ENCODE assay signal across 8 mouse cellular contexts in the genomic region with DNA sequence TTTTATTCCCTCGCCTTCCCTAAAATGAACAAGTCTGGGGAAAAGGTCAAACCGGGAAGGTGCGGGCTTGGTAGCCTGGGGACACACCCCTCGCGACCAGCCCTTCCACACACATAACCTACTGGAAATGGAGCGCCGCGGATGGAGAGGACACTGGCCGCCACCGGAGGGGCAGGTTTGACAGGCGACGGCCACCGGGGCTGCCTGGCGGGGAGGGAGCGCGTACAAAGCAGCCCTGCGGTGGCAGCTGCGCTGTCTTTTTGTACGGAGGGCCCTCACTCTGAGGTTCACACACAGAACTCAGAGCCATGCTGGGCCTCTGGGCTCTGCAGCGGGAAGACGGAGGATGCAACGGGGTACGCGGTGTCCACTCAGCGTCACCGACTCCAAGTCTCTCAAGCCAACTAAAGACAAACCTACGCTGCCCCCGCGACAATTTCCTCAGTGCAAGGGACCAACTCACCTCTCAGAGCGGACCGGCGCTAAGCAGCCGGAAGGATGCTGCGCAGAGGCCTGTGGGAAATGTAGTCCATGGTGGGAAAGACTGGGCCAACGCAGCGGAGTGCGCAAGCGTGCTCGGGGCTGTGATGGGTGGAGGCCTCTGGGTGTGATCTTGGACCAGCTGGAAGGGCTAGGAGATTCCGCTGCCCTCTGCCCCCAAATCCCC. TPM values are rescaled to one million over a fixed set of nuclear protein-coding genes. Genes with fewer than 3 reads are reported as not detected.
A peak's percentile ranks its signal among the peaks of the same experiment; 100 is the strongest.
DNase-seq lines count a peak whose midpoint lies in the region; ATAC-seq and TF ChIP-seq lines count a peak whose summit lies in the region.

A gene (minus strand): TSS at position 499 of the 667 bp plus-strand sequence.

- H3K4me3 ChIP-seq in E14TG2a.4 (replicated peaks; ENCODE audit: low read length): peak within 1 kb of the TSS; percentile 88
- H3K4me3 ChIP-seq in forebrain, embryonic 13.5 days: peak within 1 kb of the TSS; percentile 81
- peak within 1 kb of the TSS; percentile 56 for H3K4me3 ChIP-seq in neural tube, embryonic 15.5 days (replicated peaks)

- H3K4me1 ChIP-seq in E14TG2a.4 (replicated peaks; ENCODE audit: low read depth, low read length): peaks cover 17% of the 10 kb centered on the region
- peaks cover 13% of the 10 kb centered on the region for H3K4me1 ChIP-seq in forebrain, embryonic 13.5 days
- peaks cover 12% of the 10 kb centered on the region for H3K4me1 ChIP-seq in neural tube, embryonic 15.5 days

- peak within 1 kb of the TSS; percentile 69 for H3K4me2 ChIP-seq in forebrain, embryonic 13.5 days
- peak within 1 kb of the TSS; percentile 63 for H3K4me2 ChIP-seq in neural tube, embryonic 15.5 days

- H3K9ac ChIP-seq in forebrain, embryonic 13.5 days: peak within 1 kb of the TSS; percentile 84
- peak within 1 kb of the TSS; percentile 56 for H3K9ac ChIP-seq in neural tube, embryonic 15.5 days (replicated peaks)

- H3K27ac ChIP-seq in forebrain, embryonic 13.5 days: peak within 1 kb of the TSS; percentile 88
- H3K27ac ChIP-seq in neural tube, embryonic 15.5 days (replicated peaks): peak within 1 kb of the TSS; percentile 83

- H3K9me3 ChIP-seq in E14TG2a.4 (ENCODE audit: low read length): no peaks in the 10 kb centered on the region
- no peaks in the 10 kb centered on the region for H3K9me3 ChIP-seq in forebrain, embryonic 13.5 days (replicated peaks)
- H3K9me3 ChIP-seq in neural tube, embryonic 15.5 days (replicated peaks): no peaks in the 10 kb centered on the region

- TF ChIP-seq CTCF in E14TG2a.4 (conservative IDR thresholded peaks at IDR 0.05; ENCODE audit: low read length): no peak

- no peaks in the 10 kb centered on the region for H3K27me3 ChIP-seq in E14TG2a.4 (ENCODE audit: insufficient read depth, low read length)
- no peaks in the 10 kb centered on the region for H3K27me3 ChIP-seq in forebrain, embryonic 13.5 days
- no peaks in the 10 kb centered on the region for H3K27me3 ChIP-seq in neural tube, embryonic 15.5 days (replicated peaks)

- peaks cover 9% of the 10 kb centered on the region for H3K36me3 ChIP-seq in E14TG2a.4 (ENCODE audit: insufficient read depth, low read length)
- peaks cover 14% of the 10 kb centered on the region for H3K36me3 ChIP-seq in forebrain, embryonic 13.5 days (ENCODE audit: poor library complexity, severe bottlenecking)
- peaks cover 19% of the 10 kb centered on the region for H3K36me3 ChIP-seq in neural tube, embryonic 15.5 days

- ATAC-seq in forebrain, embryonic 13.5 days: peak; percentile 100
- peak; percentile 98 for ATAC-seq in neural tube, embryonic 15.5 days (ENCODE audit: low FRiP score)

- peak; percentile 75 for DNase-seq in c-Kit-positive CD71-positive TER-119-positive erythroid progenitor cells, embryonic 14.5 days (ENCODE audit: low spot score)
- DNase-seq in heart, postnatal 14 days: peak; percentile 90 to 92
- DNase-seq in layer of hippocampus, adult 11-12 months (ENCODE audit: low spot score): peak; percentile 92
- DNase-seq in lung, adult 18-20 months: peak; percentile 91 to 93
- DNase-seq in testis, postnatal 14 days (ENCODE audit: low spot score): peak; percentile 89

- intact Hi-C loops in heart, postnatal 14 days (cut with DNase I): no loop called here

- under 1% methylated on average over 40 of the region's 40 CpGs for WGBS in forebrain, embryonic 13.5 days
- WGBS in neural tube, embryonic 15.5 days: under 1% methylated on average over 40 of the region's 40 CpGs

RNA-seq across cellular contexts. Expression of the gene that starts here (rescaled TPM):
- 9.6 and 10.6 TPM in 2 replicates for polyA plus RNA-seq in forebrain, embryonic 13.5 days (2015; fragmentation: Nextera tagmentation; extraction: Ambion mirVana)
- total RNA-seq in heart, postnatal 14 days (2021): 1 to 10 TPM; 2.2 to 3.3 TPM
- polyA plus RNA-seq in neural tube, embryonic 15.5 days (2015; fragmentation: Nextera tagmentation; extraction: Ambion mirVana): 8.4 and 11.2 TPM in 2 replicates

Comparison
In these comparisons a context has a peak if more than half of its experiments do, and no peak if none do; other contexts are left out.
1. Peak in every context shown above with its lines: DNase-seq, ATAC-seq, H3K4me3 ChIP-seq and H3K27ac ChIP-seq.